Mouse (Mus musculus): ENCODE data around the gene Stub1.

The Stub1 gene

GRCm38 (mm10) chr17:25837076-25837410 is 3.8 kb upstream of the Stub1 start, which contains the start of gene Rhbdl1:
Rhbdl1 (minus strand) TSS chr17:25837295.
- DNase-seq (ENCODE audit: low spot score): peak; percentile 59

- DNase-seq (ENCODE audit: low spot score): no peak
Observed at GRCm38 (mm10) chr17:25836397-25837075, 3.3 kb upstream of the Stub1 start.

- DNase-seq (ENCODE audit: low spot score): no peak
Observed at GRCm38 (mm10) chr17:25835816-25836215, 2.6 kb upstream of the Stub1 start.

GRCm38 (mm10) chr17:25835301-25835700 is 2.1 kb upstream of the Stub1 start:
- no peak for DNase-seq (ENCODE audit: low spot score)

- no peak for DNase-seq (ENCODE audit: low spot score)
Observed at GRCm38 (mm10) chr17:25834595-25835222, 1.5 kb upstream of the Stub1 start.

GRCm38 (mm10) chr17:25833961-25834594 is 874 bp upstream of the Stub1 start:
- no peak for DNase-seq (ENCODE audit: low spot score)

GRCm38 (mm10) chr17:25832436-25833290 is 541 bp downstream of the Stub1 start:
- DNase-seq (ENCODE audit: low spot score): peak; percentile 99

- DNase-seq (ENCODE audit: low spot score): no peak
Observed at GRCm38 (mm10) chr17:25831451-25832281, 1.5 kb downstream of the Stub1 start.

GRCm38 (mm10) chr17:25830806-25831431 is 2.3 kb downstream of the Stub1 start:
- DNase-seq (ENCODE audit: low spot score): no peak

- no peak for DNase-seq (ENCODE audit: low spot score)
Observed at GRCm38 (mm10) chr17:25830200-25830753, 2.9 kb downstream of the Stub1 start.

- DNase-seq (ENCODE audit: low spot score): no peak
Observed at GRCm38 (mm10) chr17:25829558-25830017, 3.6 kb downstream of the Stub1 start.

- DNase-seq (ENCODE audit: low spot score): peak; percentile 69
Observed at GRCm38 (mm10) chr17:25828712-25829557, 4.3 kb downstream of the Stub1 start, which contains the start of gene Jmjd8. Jmjd8 (plus strand) TSS chr17:25828867.

- DNase-seq (ENCODE audit: low spot score): no peak
Observed at GRCm38 (mm10) chr17:25828223-25828594, 5.0 kb downstream of the Stub1 start.

GRCm38 (mm10) chr17:25827546-25828222 is 5.5 kb downstream of the Stub1 start:
- DNase-seq (ENCODE audit: low spot score): no peak

GRCm38 (mm10) chr17:25827011-25827410 is 6.2 kb downstream of the Stub1 start:
- no peak for DNase-seq (ENCODE audit: low spot score)

- no peak for DNase-seq (ENCODE audit: low spot score)
Observed at GRCm38 (mm10) chr17:25825984-25826570, 7.1 kb downstream of the Stub1 start.

GRCm38 (mm10) chr17:25825311-25825710 is 7.9 kb downstream of the Stub1 start:
- no peak for DNase-seq (ENCODE audit: low spot score)

- no peak for DNase-seq (ENCODE audit: low spot score)
Observed at GRCm38 (mm10) chr17:25824362-25825142, 8.7 kb downstream of the Stub1 start.

Measured in ovary, postnatal 14 days (tissue).